Mouse (Mus musculus): ENCODE measurements at regions not wholly inside any gene's neighbourhood (a gene's known extent, or its start where the extent isn't known, plus 50 kb on each side); places are given as distances from the start of the nearest gene placed in this dataset.

- TF ChIP-seq CTCF (IDR thresholded peaks at IDR 0.05; ENCODE audit: extremely low read depth, insufficient read depth, low read length) (no peak), POLR2A (IDR thresholded peaks at IDR 0.05; ENCODE audit: extremely low read depth, insufficient read depth, low read length) (no peak)
Measured at GRCm38 (mm10) chr2:75557392-75557791, 101.7 kb upstream of the Hnrnpa3 start.
